ENCODE assay signal across 14 mouse cellular contexts in the genomic region with DNA sequence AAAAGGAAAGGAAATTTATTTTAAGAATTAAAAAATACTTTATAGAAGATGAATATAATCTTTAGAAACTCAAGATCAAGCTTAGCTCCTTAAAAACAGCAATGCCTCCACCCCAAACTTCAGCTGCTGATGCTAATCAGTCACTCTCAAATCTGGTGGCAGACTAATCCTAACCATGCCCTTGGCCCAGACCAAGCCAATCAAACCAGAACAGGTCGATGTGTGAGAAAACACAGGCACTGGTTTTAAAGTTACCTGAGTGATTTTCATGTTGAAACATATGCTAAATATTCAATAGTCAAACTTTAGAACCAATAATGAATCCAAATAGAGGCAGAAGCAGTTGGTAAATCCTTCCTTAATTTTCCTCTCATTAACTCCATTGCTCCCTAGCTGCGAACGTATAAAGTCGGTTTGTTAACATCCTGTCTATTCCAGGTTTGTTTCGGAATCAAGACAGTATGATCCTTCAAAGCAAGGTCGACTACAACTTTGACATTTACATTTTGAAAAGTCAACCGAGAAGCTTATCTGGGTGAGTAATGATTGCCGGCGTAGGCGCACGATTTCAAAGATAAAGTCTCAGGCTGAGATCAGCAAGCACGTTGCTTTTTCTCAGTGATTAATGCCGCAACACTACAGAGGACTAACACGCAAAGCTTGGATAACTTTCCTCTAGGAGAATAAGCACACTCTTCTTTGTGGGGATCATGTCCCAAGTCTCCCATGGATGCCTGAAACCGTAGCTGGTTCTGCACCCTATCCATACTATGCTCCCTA. TPM values are rescaled to one million over a fixed set of nuclear protein-coding genes. Genes with fewer than 3 reads are reported as not detected.
DNase-seq lines count a peak whose midpoint lies in the region; ATAC-seq and TF ChIP-seq lines count a peak whose summit lies in the region.
"Had no signal": no experiment of that assay in that cellular context is flagged by ENCODE, and none has a peak within 500 bp of the region (broad histone marks: within the 10 kb centered on the region; RNA-seq: fewer than 3 reads in every experiment).

No protein-coding gene starts in this region.

- 70% methylated on average over 15 of the region's 15 CpGs for WGBS in kidney, adult 2 months
- 60% methylated on average over 15 of the region's 15 CpGs for WGBS in liver, embryonic 14.5 days (ENCODE audit: insufficient replicate concordance)
- WGBS in embryonic facial prominence, embryonic 10.5 days = 91% methylated on average over 15 of the region's 15 CpGs

- ATAC-seq in liver, embryonic 14.5 days (ENCODE audit: insufficient read depth) = no peak

- H3K27me3 ChIP-seq in kidney, adult 2 months (replicated peaks; ENCODE audit: control insufficient read depth, insufficient read depth, low read length) = no peaks in the 10 kb centered on the region
- H3K27me3 ChIP-seq in liver, embryonic 14.5 days (ENCODE audit: control insufficient read depth, insufficient read depth, low read length) = peaks cover 8% of the 10 kb centered on the region
- H3K27me3 ChIP-seq in embryonic facial prominence, embryonic 10.5 days (replicated peaks; ENCODE audit: low read depth, poor library complexity, severe bottlenecking) = peaks cover 22% of the 10 kb centered on the region

- no peaks in the 10 kb centered on the region; the same call in 1 of the 2 replicates for H3K36me3 ChIP-seq in kidney, adult 2 months (ENCODE audit: control insufficient read depth, insufficient read depth, low read length)
- no peaks in the 10 kb centered on the region for H3K36me3 ChIP-seq in liver, embryonic 14.5 days (replicated peaks; ENCODE audit: control insufficient read depth, insufficient read depth, low read depth)
- H3K36me3 ChIP-seq in embryonic facial prominence, embryonic 10.5 days (replicated peaks) = no peaks in the 10 kb centered on the region
- H3K36me3 ChIP-seq: embryonic facial prominence, embryonic 12.5 days; hindbrain, embryonic 12.5 days had no signal

- no peak overlapping the region for H3K4me3 ChIP-seq in kidney, adult 2 months (ENCODE audit: insufficient read depth, low read depth, low read length)
- no peak overlapping the region for H3K4me3 ChIP-seq in liver, embryonic 14.5 days (ENCODE audit: insufficient read depth in 1 of 2, low read depth in 2 of 2, low read length in 2 of 2)
- no peak overlapping the region for H3K4me3 ChIP-seq in embryonic facial prominence, embryonic 10.5 days
- H3K4me3 ChIP-seq: embryonic facial prominence, embryonic 12.5 days; hindbrain, embryonic 12.5 days had no signal

- no peak overlapping the region for H3K9ac ChIP-seq in liver, embryonic 14.5 days (replicated peaks)
- H3K9ac ChIP-seq: embryonic facial prominence, embryonic 12.5 days; hindbrain, embryonic 12.5 days had no signal

- H3K27ac ChIP-seq in kidney, adult 2 months (ENCODE audit: insufficient read depth, low read depth, low read length) = peak overlapping the region; percentile 75; the same call in 1 of the 2 replicates
- H3K27ac ChIP-seq in liver, embryonic 14.5 days = no peak overlapping the region
- H3K27ac ChIP-seq in embryonic facial prominence, embryonic 10.5 days (replicated peaks) = no peak overlapping the region
- H3K27ac ChIP-seq: embryonic facial prominence, embryonic 12.5 days; hindbrain, embryonic 12.5 days; macrophage had no signal

- H3K4me2 ChIP-seq in liver, embryonic 14.5 days (ENCODE audit: low read depth) = peak overlapping the region; percentile 26
- H3K4me2 ChIP-seq: embryonic facial prominence, embryonic 12.5 days; hindbrain, embryonic 12.5 days had no signal

- no peak for TF ChIP-seq CTCF in kidney, adult 2 months (conservative IDR thresholded peaks at IDR 0.05; ENCODE audit: insufficient read depth, insufficient read length, low read depth, low read length)
- TF ChIP-seq CTCF in liver, embryonic 14.5 days (IDR thresholded peaks at IDR 0.05; ENCODE audit: low read depth) = no peak

- no peak for TF ChIP-seq POLR2A in kidney, adult 2 months (IDR thresholded peaks at IDR 0.05; ENCODE audit: low read depth, low read length)

- DNase-seq in kidney, adult 2 months = no peak
- no peak for DNase-seq in kidney, postnatal 14 days
- peak; percentile 56 for DNase-seq in CD4-positive, CD25-positive, alpha-beta regulatory T cell, adult 2 months (ENCODE audit: low read depth, low spot score)
- DNase-seq in adrenal gland, postnatal 25 days = peak; percentile 47
- DNase-seq in liver, embryonic 14.5 days (ENCODE audit: low read depth in 3 of 3, low spot score in 3 of 3) = no peak
- no peak for DNase-seq in embryonic facial prominence, embryonic 10.5 days (ENCODE audit: low spot score)
- no peak for DNase-seq in lung, postnatal 10 days
- DNase-seq: cerebellum, postnatal 14 days; midbrain, embryonic 14.5 days; right cerebral cortex, postnatal 25 days; thymus, adult 2 months had no signal

- peaks cover 32% of the 10 kb centered on the region for H3K4me1 ChIP-seq in kidney, adult 2 months (ENCODE audit: control insufficient read depth, insufficient read depth, low read length)
- H3K4me1 ChIP-seq in liver, embryonic 14.5 days (replicated peaks; ENCODE audit: control insufficient read depth in 2 of 2, insufficient read depth in 2 of 2, low read length in 1 of 2) = no peaks in the 10 kb centered on the region
- peaks cover 10% of the 10 kb centered on the region for H3K4me1 ChIP-seq in embryonic facial prominence, embryonic 10.5 days

- no peak for TF ChIP-seq EP300 in liver, embryonic 14.5 days (IDR thresholded peaks at IDR 0.05; ENCODE audit: low read depth)

- H3K9me3 ChIP-seq in liver, embryonic 14.5 days (ENCODE audit: control insufficient read depth, low read length) = no peaks in the 10 kb centered on the region
- no peaks in the 10 kb centered on the region for H3K9me3 ChIP-seq in embryonic facial prominence, embryonic 10.5 days
- H3K9me3 ChIP-seq: embryonic facial prominence, embryonic 12.5 days; hindbrain, embryonic 12.5 days had no signal

RNA-seq across cellular contexts. Expression of gene Cobll1, which starts 6.3 kb away (rescaled TPM):
- polyA plus RNA-seq in kidney, adult 2 months (2012; rRNA removed) = 51.7 and 53.2 TPM in 2 replicates
- total RNA-seq in adrenal gland, postnatal 25 days (2021) = 274 and 367 TPM in 2 replicates
- polyA plus RNA-seq in liver, embryonic 14.5 days (2012; rRNA removed) = 2.1 and 2.6 TPM in 2 replicates
- 2.4 and 3.3 TPM in 2 replicates for polyA plus RNA-seq in liver, embryonic 14.5 days (2014; fragmentation: Nextera tagmentation; extraction: Ambion mirVana)
- 4.0 and 4.1 TPM in 2 replicates for polyA plus RNA-seq in embryonic facial prominence, embryonic 10.5 days (2016; fragmentation: Nextera tagmentation; extraction: Ambion mirVana)

Comparison
In these comparisons a context has a peak if more than half of its experiments do, and no peak if none do; other contexts are left out.
1. DNase-seq: peak in CD4-positive, CD25-positive, alpha-beta regulatory T cell, adult 2 months (single experiment) and adrenal gland, postnatal 25 days (single experiment); none in kidney, adult 2 months (single experiment), kidney, postnatal 14 days (single experiment), liver, embryonic 14.5 days (0 of 3), embryonic facial prominence, embryonic 10.5 days (single experiment) and lung, postnatal 10 days (single experiment).
2. RNA of gene Cobll1, which starts 6.3 kb away (polyA plus RNA-seq): 51.7 to 53.2 TPM in kidney, adult 2 months; 4.0 to 4.1 TPM in embryonic facial prominence, embryonic 10.5 days and 2.1 to 3.3 TPM in liver, embryonic 14.5 days; every median in the first group is over 10 times any median in the second.